Mouse (Mus musculus): ENCODE results near the gene Pced1a. TPM values are rescaled to one million over a fixed set of nuclear protein-coding genes. Genes with fewer than 3 reads are reported as not detected.
A peak's percentile ranks its signal among the peaks of the same experiment; 100 is the strongest.

Gene Pced1a
- total RNA-seq (2022), result 1 to 10 TPM; 3.7 to 6.2 (median 3.8) TPM

DNA sequence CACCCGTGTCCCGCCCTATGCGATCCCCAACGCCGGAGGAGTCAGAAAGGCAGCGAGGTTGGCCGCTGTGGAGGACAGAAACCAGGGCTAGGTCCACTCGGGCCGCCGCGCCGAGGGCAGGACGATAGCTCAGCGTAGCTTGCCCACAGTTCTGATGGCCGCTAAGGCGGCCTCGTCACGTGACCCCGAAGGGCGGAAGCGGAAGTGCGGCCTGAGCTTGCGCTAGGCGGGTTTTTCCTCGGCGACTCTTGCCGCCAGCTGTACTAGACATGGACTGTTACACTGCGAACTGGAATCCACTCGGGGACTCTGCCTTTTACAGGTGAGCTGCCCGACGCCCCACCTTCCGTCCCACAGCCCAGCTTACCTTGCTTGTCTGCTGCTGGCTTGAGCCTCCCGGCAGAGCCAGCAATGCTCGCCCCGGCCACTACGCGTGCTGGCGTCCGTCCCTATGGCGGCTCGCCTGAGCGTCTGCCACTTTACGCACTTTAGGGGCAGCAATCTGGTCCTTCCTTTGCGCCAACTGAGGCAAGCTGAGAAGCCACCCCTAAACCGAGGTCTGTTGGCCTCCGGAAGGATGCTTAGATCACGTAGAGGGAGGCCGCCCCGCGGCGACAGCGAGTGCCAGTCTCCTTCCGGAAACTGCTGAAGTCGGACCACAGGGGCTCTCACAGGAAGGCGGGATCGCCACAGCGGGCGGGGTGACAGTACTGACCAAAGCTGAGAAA, at the start of gene Pced1a, which contains the start of gene Vps16:
TSS of gene Pced1a (minus strand) at position 576 of the 728 bp plus-strand sequence.
TSS of gene Vps16 (plus strand) at position 214 of the 728 bp plus-strand sequence.
- peak; percentile 81 to 87 for DNase-seq (ENCODE audit: low spot score in 2 of 2)

- DNase-seq (ENCODE audit: low spot score in 2 of 2), result no peak
These were observed 48.5 kb upstream of the Pced1a start for GRCm38 (mm10) chr2:130472908-130473510.

GRCm38 (mm10) chr2:130469935-130470334, 45.4 kb upstream of the Pced1a start:
- DNase-seq (ENCODE audit: low spot score in 2 of 2), result no peak

DNA sequence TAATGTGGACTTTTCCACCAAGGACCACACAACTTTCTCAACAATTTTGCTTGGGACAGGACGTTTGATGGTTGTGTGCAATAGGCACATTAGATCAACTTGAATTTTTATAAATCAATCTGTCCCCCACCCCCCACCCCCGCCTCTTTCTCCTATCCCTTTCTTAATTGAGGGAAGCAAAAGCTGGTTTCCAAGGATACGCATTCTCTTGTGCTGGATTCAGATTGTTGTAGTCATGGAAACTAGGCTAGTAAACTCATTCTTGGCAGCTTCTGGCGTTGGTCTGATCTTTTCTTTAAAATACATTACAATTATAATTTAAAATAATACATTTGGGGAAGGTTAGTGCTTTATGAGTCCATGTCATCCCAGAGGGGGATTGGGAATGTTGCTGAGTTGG, 44.9 kb upstream of the Pced1a start:
- no peak for DNase-seq (ENCODE audit: low spot score in 2 of 2)

DNA sequence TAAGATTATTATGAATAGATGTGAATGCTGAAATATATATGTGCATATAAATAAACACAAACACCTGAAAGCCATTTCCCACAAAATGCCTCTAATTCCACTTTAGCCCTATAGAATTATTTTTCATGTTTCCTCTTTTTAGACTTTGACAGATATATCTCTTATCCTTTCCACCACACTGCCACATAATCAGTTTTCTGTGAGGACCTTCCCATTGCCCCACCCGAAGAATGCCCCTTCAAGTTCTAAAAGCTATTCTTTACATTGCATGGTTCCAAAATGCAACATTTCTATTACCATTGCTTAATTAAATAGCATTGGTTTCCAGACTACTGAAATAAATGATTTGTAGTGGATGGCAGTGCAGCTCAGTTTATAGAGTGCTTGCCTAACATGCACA, 41.9 kb upstream of the Pced1a start:
- DNase-seq (ENCODE audit: low spot score in 2 of 2), result no peak

DNA sequence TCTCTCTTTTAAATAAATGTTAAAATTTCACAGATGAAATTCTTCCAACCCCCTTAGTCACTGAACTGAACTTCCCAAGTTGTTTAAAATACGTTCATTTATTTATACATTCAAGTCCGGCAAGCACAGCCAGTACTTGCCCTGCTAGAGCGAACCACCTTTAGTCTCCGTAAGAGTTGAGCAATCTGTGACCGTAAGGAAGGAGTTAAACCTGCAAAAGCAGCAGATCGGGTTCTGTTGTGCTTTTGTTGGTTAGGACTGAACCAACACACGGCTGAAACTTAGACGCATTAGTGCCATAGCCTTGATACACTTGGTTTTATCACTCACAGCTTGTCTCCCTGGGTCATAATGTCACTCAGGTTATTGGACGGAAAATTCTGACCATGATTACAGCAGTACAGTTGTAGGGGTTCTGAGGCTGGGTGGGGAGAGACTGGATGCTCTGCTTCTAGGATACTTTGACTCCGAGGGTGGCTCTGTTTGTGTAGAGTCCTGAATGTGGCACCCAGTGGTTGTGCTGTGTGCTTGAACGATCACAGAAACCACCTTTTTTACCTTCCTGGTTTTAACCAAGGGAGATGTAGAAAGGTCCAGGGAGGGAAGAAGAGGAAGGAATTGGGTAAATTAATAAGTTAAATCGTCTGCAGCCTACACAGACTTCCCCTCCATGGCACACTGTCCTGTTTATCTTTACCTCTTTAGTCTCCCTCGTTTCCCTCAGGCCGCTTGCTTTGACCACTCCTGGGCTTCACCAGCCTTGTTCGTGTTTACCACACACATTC, 37.0 kb upstream of the Pced1a start:
- DNase-seq (ENCODE audit: low spot score in 2 of 2), result no peak

DNA sequence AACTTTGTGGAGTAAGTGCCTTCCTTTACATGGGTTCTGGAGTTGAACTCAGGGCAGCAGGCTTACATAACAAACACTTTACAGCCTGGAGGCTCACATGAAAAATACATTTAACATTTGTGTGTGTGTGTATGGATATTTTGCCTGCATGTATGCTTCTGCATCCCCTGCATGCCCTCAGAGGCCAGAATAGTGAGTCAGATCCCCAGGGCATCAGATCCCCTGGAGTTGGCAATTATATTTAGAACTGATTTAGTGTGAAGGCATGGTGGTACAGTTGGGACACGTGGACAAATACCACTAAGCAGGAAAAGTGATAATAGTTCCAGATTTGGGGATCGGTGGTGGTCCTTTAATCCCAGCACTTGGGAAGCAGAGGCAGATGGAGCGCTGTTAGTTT, 35.1 kb upstream of the Pced1a start:
- DNase-seq (ENCODE audit: low spot score in 2 of 2), result no peak

DNA sequence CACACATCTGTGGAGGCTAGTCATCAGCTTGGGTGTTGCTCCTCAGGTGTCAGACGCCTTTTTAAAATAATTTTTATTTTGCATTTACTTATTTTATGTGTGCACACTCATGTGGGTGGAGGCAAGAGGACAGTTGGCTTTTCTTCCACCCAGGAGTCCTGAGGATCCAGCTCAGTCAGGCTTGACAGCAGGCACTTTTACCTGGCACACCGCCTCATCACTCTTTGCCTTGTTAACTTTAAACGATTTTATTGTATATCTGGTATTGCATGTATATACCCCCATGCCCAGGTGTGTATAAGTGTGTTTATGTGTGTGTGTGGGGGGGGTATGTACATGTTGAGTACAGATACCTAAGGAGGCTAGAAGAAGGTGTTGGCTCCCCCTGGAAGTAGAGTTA, 33.4 kb upstream of the Pced1a start:
- no peak for DNase-seq (ENCODE audit: low spot score in 2 of 2)

DNA sequence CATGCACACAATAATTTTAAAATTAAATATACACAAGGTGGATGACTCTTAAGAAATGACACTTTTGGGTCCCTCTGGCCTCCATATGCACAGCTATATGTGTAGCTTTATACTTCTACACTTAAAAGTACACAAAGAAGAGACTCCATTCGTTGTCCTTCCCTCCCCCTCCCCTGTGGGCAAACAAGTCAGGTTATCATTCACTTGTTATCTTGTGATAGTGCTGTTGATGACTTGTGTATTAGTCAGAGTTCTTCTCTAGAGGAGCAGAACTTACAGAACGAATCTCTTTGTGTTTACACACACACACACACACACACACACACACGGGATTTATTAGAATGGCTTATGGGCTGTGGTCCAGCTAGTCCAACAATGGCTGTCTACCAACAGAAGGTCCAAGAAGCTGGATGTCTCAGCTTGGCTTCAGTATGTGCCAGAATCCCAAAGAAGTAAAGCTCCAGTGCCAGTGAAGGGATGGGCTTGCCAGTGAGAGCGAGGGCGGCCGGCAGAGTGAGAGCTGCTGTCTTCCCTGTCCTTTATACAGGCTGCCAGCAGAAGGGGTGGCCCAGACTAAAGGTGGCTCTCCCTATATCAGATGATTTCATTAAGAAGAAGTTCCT, 30.4 kb upstream of the Pced1a start:
- DNase-seq (ENCODE audit: low spot score in 2 of 2), result no peak

DNA sequence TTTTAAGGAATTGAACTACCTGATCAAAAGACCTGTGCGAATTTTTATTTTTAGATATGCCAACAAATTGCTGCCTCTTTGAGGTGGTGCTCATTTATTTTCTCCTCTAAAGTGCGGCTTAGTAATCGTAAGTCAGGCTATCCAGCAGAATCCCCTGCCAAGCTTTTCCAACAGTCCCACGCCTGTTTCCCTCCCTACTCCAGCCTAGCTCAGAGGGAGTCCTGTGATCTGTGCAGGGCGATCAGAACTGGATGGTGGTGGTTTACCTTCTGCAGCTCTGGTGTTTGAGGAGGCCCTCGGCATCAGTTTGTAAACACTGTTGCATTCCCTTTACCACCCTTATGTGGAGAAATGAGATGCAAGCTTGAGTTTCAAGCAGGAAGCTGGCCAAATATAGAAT, 28.9 kb upstream of the Pced1a start:
- no peak for DNase-seq (ENCODE audit: low spot score in 2 of 2)

- no peak for DNase-seq (ENCODE audit: low spot score in 2 of 2)
These were observed 27.8 kb upstream of the Pced1a start for GRCm38 (mm10) chr2:130452266-130452665.

- no peak for DNase-seq (ENCODE audit: low spot score in 2 of 2)
These were observed 27.2 kb upstream of the Pced1a start for GRCm38 (mm10) chr2:130451727-130452090.

DNA sequence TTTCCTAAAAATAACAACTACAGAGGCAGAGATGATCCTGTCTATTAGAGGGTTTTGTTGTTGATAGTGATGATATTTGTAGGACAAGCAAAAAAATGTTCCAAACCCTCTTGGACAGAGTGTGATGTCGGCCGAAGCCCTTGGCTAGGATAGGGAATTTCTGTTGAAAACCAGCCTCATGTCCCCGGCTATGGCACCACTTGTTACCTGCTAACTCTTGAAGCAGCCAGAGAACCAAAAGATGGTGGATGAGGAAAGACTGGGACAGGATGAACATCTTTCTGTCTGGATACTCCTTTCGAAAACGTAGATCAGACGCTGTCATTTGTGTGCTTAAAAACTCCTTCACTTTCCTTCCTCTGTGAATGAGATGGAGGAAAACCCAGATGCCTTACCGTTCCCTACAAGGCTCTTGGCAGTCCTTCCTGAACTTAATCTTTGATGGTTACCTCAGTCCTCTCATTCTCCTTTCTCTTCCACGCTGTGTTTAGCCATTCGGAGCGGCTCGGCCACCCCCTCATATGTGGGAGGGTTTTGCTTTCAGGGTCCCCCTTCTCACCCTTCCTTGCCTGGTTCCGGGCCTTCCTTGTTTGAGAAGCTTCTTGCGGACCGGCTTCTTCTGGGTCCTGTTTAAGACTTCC, 26.7 kb upstream of the Pced1a start:
- DNase-seq (ENCODE audit: low spot score in 2 of 2), result no peak

GRCm38 (mm10) chr2:130450434-130450796, 25.9 kb upstream of the Pced1a start:
- DNase-seq (ENCODE audit: low spot score in 2 of 2), result peak; percentile 44 to 56

DNA sequence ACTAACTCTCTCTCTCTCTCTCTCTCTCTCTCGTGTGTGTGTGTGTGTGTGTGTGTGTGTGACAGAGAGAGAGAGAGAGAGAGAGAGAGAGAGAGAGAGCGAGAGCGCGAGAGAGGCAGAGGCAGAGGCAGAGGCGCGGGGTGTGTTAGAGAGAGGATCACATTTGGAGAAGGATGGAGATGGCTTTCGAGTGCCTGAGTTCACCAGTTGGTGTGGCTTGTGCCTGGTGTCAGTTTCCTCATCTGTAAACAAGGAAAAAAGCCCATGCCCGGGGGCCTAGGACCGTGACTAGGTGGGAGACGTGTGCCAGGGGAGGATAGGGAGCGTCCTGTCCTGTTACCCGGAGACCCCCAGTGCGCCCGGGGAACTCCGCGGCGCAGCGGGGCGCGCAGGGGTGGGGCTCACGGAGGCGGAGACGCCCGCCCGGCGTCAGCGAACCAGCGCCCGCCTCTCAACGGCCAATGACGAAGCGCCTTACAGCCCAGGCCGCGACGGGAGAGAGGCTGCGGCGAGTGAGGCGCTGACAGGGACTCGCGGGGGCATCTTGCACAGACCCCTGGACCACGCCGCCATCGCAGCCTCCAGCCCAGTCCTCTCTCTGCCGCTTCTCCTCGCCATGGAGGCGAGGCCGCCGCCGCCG, 25.4 kb upstream of the Pced1a start, which contains the start of gene Ptpra:
TSS of gene Ptpra (plus strand) at position 485 of the 640 bp plus-strand sequence.
- peak; percentile 80 to 82 for DNase-seq (ENCODE audit: low spot score in 2 of 2)

DNA sequence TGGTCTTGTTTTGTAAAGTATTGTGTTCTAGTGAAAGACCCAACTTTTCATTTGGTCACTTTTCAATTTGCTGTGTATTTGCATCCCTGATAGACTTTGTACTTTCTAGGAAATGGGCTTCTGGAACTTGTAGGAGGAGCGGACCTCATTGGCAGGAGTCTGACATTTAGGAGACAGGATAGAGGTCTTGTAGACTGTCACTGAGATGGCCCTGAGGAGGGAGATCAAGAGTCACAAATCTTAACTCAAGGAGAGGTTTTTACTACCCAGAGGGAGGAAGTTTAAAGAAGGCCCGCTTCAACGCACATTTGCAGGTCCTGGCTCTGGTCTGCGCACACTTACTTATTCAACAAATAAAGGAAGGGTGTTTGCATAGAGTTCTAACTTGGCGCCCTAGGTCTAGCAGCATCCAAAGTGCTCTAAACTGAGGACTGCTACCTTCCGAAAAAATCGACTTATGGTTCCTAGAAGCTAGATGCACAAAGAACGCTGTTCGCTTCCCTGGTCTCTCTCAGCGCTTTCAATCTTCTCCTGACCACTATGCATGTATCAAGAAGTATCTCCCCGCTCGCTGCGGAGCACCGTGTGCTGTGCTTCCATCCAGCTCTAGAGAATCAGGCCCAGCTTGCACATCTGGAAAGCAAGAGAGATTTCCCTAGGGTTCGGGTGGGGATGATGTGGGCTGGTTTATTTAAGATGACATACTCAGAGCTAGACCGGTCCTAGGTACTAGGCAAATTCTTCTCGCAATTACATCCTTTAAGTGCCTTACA, 24.7 kb upstream of the Pced1a start:
- DNase-seq (ENCODE audit: low spot score in 2 of 2), result no peak

DNA sequence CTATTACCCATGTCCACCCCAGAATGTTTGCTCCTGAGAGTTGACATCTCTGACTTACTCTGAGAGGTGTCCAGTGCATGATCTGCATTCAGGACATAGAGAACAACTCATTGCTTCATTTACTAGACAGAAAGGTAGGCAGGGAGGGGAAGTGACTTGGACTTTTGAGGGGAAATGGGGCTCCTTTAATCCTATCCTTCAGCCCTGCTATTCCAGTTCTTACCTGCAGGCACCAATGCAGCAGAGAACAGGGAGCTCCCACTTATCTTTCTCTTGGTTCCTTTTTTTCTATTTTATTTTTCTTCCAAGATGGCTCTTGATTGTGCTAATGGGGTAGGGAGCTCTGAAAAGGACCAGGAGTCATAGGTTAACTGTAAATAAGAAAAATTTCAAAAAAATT, 23.9 kb upstream of the Pced1a start:
- no peak for DNase-seq (ENCODE audit: low spot score in 2 of 2)

GRCm38 (mm10) chr2:130442162-130442561, 17.7 kb upstream of the Pced1a start:
- no peak for DNase-seq (ENCODE audit: low spot score in 2 of 2)

DNA sequence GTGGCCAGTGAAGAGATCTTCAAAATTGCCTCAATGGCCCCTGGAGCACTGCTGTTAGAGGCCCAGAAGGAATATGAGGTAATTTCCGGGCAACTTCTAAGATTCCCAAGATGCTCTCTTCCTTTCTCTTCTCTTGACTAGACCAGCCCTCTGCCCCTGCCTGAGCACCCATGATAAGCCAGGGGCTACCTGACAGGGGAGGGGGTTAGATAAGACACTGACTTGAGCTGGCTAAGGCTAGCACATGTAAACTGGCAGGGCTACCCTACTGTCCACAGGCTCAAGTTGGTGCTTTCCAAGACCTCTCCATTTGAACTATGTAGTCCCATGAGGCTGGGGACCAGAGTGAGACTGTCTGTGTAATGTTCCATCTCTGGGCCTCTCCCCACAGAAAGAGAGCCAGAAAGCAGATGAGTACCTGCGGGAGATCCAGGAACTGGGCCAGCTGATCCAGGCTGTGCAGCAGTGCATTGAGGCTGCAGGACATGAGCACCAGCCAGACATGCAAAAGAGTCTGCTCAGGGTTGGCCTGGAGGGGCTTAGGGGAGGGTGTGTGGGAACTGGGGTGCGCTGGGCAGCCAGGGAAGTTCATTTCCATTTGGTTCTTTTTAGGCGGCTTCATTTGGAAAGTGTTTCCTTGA, 15.5 kb upstream of the Pced1a start:
- DNase-seq (ENCODE audit: low spot score in 2 of 2), result no peak

GRCm38 (mm10) chr2:130438861-130439260, 14.4 kb upstream of the Pced1a start:
- no peak for DNase-seq (ENCODE audit: low spot score in 2 of 2)

Measured in gastrocnemius, adult 8-10 months (tissue).